Mouse (Mus musculus) retina, adult 2 months (tissue): ENCODE measurements around the gene Gm11568.
"Not testable (repeated sequence)": the region's sequence is repeated elsewhere in the genome, so short reads cannot be mapped to it uniquely, and the experiment has no call there.

Experiments used
- DNase-seq: peaks from one replicate; pipeline ENCODE4 v3.0.0-alpha.2; 2012; ENCODE audit warnings: low read depth, low spot score

Gm11568 gene

GRCm38 (mm10) chr11:99857617-99858016 lies at the start of gene Gm11568:
Gene Gm11568 (plus strand): TSS chr11:99857917.
- no peak for DNase-seq

- DNase-seq, result not testable (repeated sequence)
These were observed 47.9 kb upstream of the Gm11568 start, which contains the start of gene Krtap4-13 for GRCm38 (mm10) chr11:99809792-99810191. Gene Krtap4-13 (minus strand): TSS chr11:99809892.

GRCm38 (mm10) chr11:99815566-99815965 lies 42.2 kb upstream of the Gm11568 start, which contains the start of gene Gm11564:
Gene Gm11564 (minus strand): TSS chr11:99815666.
- DNase-seq, result not testable (repeated sequence)

GRCm38 (mm10) chr11:99837966-99838365 lies 19.8 kb upstream of the Gm11568 start, which contains the start of gene 2300003K06Rik:
Gene 2300003K06Rik (minus strand): TSS chr11:99838066.
- DNase-seq, result no peak

GRCm38 (mm10) chr11:99842185-99842584 lies 15.5 kb upstream of the Gm11568 start:
- DNase-seq, result no peak

- no peak for DNase-seq
These were observed 11.0 kb upstream of the Gm11568 start for GRCm38 (mm10) chr11:99846746-99847145.

- no peak for DNase-seq
These were observed 6.2 kb upstream of the Gm11568 start, which contains the start of gene Krtap4-16 for GRCm38 (mm10) chr11:99851508-99851907. Gene Krtap4-16 (minus strand): TSS chr11:99851608.

- no peak for DNase-seq
These were observed 3.6 kb upstream of the Gm11568 start for GRCm38 (mm10) chr11:99854121-99854520.

GRCm38 (mm10) chr11:99858761-99859160 lies 1.0 kb downstream of the Gm11568 start:
- DNase-seq, result no peak

- not testable (repeated sequence) for DNase-seq
These were observed 6.5 kb downstream of the Gm11568 start, which contains the start of gene Gm11559 for GRCm38 (mm10) chr11:99864176-99864575. Gene Gm11559 (plus strand): TSS chr11:99864476.

GRCm38 (mm10) chr11:99873089-99873488 lies 15.4 kb downstream of the Gm11568 start, which contains the start of gene Krtap9-1:
Gene Krtap9-1 (plus strand): TSS chr11:99873389.
- not testable (repeated sequence) for DNase-seq

GRCm38 (mm10) chr11:99878887-99879286 lies 21.2 kb downstream of the Gm11568 start, which contains the start of gene Gm11567:
Gene Gm11567 (plus strand): TSS chr11:99879187.
- not testable (repeated sequence) for DNase-seq

- DNase-seq, result no peak
These were observed 49.9 kb downstream of the Gm11568 start, which contains the start of gene Krtap31-1 for GRCm38 (mm10) chr11:99907620-99908019. Gene Krtap31-1 (plus strand): TSS chr11:99907920.
